Mouse (Mus musculus) midbrain, embryonic 11.5 days (tissue): Measurements from ENCODE around the gene Upp2. TPM values are rescaled to one million over a fixed set of nuclear protein-coding genes. Genes with fewer than 3 reads are reported as not detected.
A peak's percentile ranks its signal among the peaks of the same experiment; 100 is the strongest.

Experiments
- ATAC-seq: fragments of 200-750 bp; cut with Nextera tagmentation; 2 replicates; pipeline ENCODE4 v1.8.0; 2017; ENCODE audit warnings: moderate TSS enrichment, moderate library complexity; ENCODE audit not compliant: low FRiP score
- DNase-seq: peaks from one replicate; pipeline ENCODE4 v3.0.0; 2015; ENCODE audit warnings: low spot score; ENCODE audit errors: missing footprints
- H3K27ac ChIP-seq: fragments of 300-500 bp; sonication (generic); 2 replicates; pipeline ENCODE4 v1.5.1; 2014; ENCODE audit warnings: low read depth, low read length
- H3K27me3 ChIP-seq: fragments of 300-500 bp; sonication (generic); 2 replicates; pipeline ENCODE4 v1.6.1; 2014; ENCODE audit warnings: mild to moderate bottlenecking, low read length, moderate library complexity, mixed read lengths; ENCODE audit not compliant: control insufficient read depth, insufficient read depth
- H3K36me3 ChIP-seq: fragments of 300-500 bp; sonication (generic); 2 replicates; pipeline ENCODE4 v1.6.1; 2014; ENCODE audit warnings: mild to moderate bottlenecking, low read length, moderate library complexity, mixed read lengths; ENCODE audit not compliant: control insufficient read depth, insufficient read depth
- H3K4me1 ChIP-seq: fragments of 300-500 bp; sonication (generic); 2 replicates; pipeline ENCODE4 v1.6.1; 2014; ENCODE audit warnings: low read length; ENCODE audit not compliant: control insufficient read depth, insufficient read depth
- H3K4me2 ChIP-seq: fragments of 300-500 bp; sonication (generic); 2 replicates; pipeline ENCODE4 v1.6.1; 2014; ENCODE audit warnings: mild to moderate bottlenecking, moderate library complexity
- H3K4me3 ChIP-seq: fragments of 300-500 bp; sonication (generic); 2 replicates; pipeline ENCODE4 v1.5.1; 2014; ENCODE audit warnings: low read depth, low read length
- H3K9ac ChIP-seq: fragments of 300-500 bp; sonication (generic); 2 replicates; pipeline ENCODE4 v1.6.1; 2014; ENCODE audit warnings: low read length
- H3K9me3 ChIP-seq: fragments of 300-500 bp; sonication (generic); 2 replicates; pipeline ENCODE4 v1.6.1; 2016; ENCODE audit warnings: low read length; ENCODE audit not compliant: control insufficient read depth
- WGBS: fragments of 180-500 bp; shearing (Covaris S2); extraction: QIAGEN DNeasy Blood & Tissue Kit; methylation state at CpG from one replicate; pipeline ENCODE4 v1.1.7; 2014; 5-methylcytosine and 5-hydroxymethylcytosine counted together
- polyA plus RNA-seq: library from polyadenylated mRNA; unstranded; fragments of >200 nt; fragmentation: Nextera tagmentation; extraction: Ambion mirVana; gene quantifications from 2 replicates; pipeline ENCODE4 v1.2.1, GENCODE M21; 2014

The Upp2 gene
- polyA plus RNA-seq, 1 experiment from 2014 or later, result 4.7 TPM

GRCm38 (mm10) chr2:58529860-58530440 lies 37.1 kb upstream of the Upp2 start:
- ATAC-seq, result no peak
- Histone ChIP-seq H3K4me3 (no peak overlapping the region), H3K27me3 (no peaks in the 10 kb centered on the region), H3K27ac (no peak overlapping the region), H3K36me3 (no peaks in the 10 kb centered on the region), H3K9ac (peak overlapping the region; percentile 5; the same call in 1 of the 2 replicates), H3K4me1 (peaks cover 32% of the 10 kb centered on the region), H3K9me3 (no peaks in the 10 kb centered on the region), H3K4me2 (no peak overlapping the region)
- no peak for DNase-seq
- 33% methylated on average over 7 of the region's 7 CpGs for WGBS

- WGBS, result 80% methylated on average over 4 of the region's 4 CpGs
- peaks cover 32% of the 10 kb centered on the region for H3K4me1 ChIP-seq
- DNase-seq, result no peak
- no peak overlapping the region for H3K9ac ChIP-seq
- H3K27me3 ChIP-seq, result no peaks in the 10 kb centered on the region
- H3K9me3 ChIP-seq, result no peaks in the 10 kb centered on the region
- no peak overlapping the region for H3K27ac ChIP-seq
- no peak for ATAC-seq
- H3K36me3 ChIP-seq, result no peaks in the 10 kb centered on the region
- no peak overlapping the region for H3K4me3 ChIP-seq
- no peak overlapping the region for H3K4me2 ChIP-seq
Observed at GRCm38 (mm10) chr2:58530521-58530920, 36.6 kb upstream of the Upp2 start.

DNA sequence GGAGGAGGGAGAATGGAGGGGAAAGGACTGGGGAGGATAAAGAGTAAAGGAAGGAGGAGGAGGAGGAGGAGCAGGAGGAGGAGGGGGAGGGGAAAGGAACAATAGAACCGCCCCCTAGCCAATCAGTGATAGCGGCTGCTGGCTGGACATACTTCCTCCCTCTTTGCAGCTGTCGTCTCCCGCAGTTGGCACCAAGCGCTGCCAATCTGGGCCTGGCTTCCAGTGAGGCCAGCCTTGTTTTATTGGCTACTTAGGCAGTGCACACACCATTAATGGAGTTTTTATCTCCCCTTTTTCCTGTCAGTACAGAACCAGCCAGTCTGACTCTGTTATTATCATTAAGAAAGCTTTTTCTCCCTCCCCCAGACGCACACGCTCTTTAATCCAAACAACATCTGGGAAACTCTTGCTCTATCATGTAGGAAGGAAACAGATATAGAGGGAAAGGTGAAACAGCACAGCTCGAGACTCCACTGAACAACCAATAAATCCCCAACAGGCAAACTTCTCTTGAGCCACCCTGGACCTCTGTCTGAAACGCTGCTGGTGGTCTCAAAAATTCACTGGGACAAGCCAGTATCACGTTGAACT lies 34.7 kb upstream of the Upp2 start:
- DNase-seq, result peak; percentile 92
- Histone ChIP-seq H3K4me3 (0 out of 2 replicates have a peak overlapping the region, but pooled peaks have one; percentile 7), H3K36me3 (no peaks in the 10 kb centered on the region), H3K4me1 (peaks cover 32% of the 10 kb centered on the region), H3K9ac (peak overlapping the region; percentile 27; the same call in 1 of the 2 replicates), H3K9me3 (no peaks in the 10 kb centered on the region), H3K27ac (0 out of 2 replicates have a peak overlapping the region, but pooled peaks have one; percentile 14), H3K4me2 (peak overlapping the region; percentile 40), H3K27me3 (no peaks in the 10 kb centered on the region)
- WGBS, result 18% methylated on average over 10 of the region's 10 CpGs
- peak; percentile 91 for ATAC-seq

DNA sequence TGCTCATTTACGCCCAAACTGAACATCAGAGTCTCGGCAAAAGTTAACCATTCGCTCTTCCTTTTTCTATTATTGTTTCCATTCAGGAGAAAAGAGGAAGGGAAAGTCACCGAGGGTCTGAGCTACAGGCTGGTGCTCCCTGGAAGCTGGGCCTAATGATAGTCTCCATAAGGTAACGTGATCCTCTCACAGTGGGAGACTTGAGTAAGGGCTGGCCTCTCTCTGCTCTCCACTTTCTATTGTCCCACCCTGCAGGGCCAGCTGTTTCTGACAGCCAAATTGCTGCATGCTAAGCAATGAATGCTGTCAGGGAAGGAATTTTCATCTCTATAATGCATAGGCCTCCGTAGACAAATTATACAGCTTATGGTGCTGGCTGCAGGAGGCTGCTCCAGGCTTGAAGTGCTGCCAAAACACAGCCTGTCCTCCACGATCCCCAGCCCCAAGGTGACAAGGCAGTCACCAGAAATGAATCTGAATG lies 33.5 kb upstream of the Upp2 start:
- WGBS, result 22% methylated on average over 7 of the region's 7 CpGs
- H3K27ac ChIP-seq, result no peak overlapping the region
- peaks cover 32% of the 10 kb centered on the region for H3K4me1 ChIP-seq

DNA sequence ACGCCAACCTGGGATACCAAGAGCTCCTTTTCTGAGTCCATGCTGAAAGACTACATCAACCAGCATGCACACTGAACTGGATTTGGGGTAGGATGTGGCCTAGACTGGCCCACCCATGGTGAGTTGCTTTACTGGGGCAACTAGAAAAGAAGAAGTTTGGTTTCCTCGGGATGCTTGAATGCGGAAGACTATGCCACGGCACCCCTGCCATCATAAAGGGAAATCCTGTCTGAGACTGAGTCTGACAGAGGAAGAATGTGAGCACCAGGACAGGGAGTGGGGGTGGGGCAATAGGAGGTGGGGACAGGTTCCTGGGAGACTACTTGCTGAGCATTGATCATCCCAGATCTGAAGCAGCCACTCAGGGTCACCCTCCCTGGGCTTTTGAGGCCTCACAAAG lies 32.7 kb upstream of the Upp2 start:
- no peak overlapping the region for H3K4me3 ChIP-seq
- no peak overlapping the region for H3K4me2 ChIP-seq
- H3K9me3 ChIP-seq, result no peaks in the 10 kb centered on the region
- peaks cover 30% of the 10 kb centered on the region for H3K4me1 ChIP-seq
- no peak for DNase-seq
- 64% methylated on average over 4 of the region's 4 CpGs for WGBS
- H3K9ac ChIP-seq, result no peak overlapping the region
- no peak overlapping the region for H3K27ac ChIP-seq
- H3K27me3 ChIP-seq, result no peaks in the 10 kb centered on the region
- no peaks in the 10 kb centered on the region for H3K36me3 ChIP-seq
- ATAC-seq, result no peak

More for the DNA sequence above, 33.5 kb upstream of the Upp2 start:
- DNase-seq, result no peak
- Histone ChIP-seq H3K9ac (no peak overlapping the region), H3K4me3 (no peak overlapping the region), H3K9me3 (no peaks in the 10 kb centered on the region), H3K4me2 (no peak overlapping the region), H3K27me3 (no peaks in the 10 kb centered on the region), H3K36me3 (no peaks in the 10 kb centered on the region)
- peak; percentile 45 for ATAC-seq

GRCm38 (mm10) chr2:58535233-58535632 lies 31.9 kb upstream of the Upp2 start:
- H3K4me3 ChIP-seq, result no peak overlapping the region
- no peaks in the 10 kb centered on the region for H3K9me3 ChIP-seq
- no peaks in the 10 kb centered on the region for H3K36me3 ChIP-seq
- WGBS, result 90% methylated on average over 8 of the region's 8 CpGs
- H3K27ac ChIP-seq, result no peak overlapping the region
- no peak overlapping the region for H3K4me2 ChIP-seq
- no peaks in the 10 kb centered on the region for H3K27me3 ChIP-seq
- ATAC-seq (no peak), DNase-seq (no peak)
- peaks cover 26% of the 10 kb centered on the region for H3K4me1 ChIP-seq
- no peak overlapping the region for H3K9ac ChIP-seq

DNA sequence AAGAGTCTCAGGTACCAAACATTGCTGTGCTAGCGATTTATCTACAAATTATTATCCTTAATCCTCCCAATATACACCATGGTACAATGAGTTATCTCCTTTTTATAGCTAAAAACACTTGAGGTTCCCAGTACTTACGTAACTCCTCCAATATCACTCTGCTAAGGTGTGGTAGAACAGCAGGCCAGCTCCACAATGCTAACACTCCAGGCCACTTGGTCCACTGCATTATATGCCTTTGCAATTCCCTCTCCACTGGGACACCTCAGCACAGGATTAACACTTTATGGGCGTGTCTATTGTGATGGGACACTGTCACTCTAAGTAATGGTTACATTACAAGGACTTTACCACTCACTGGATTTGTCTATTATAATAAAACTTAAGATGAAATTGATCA lies 30.3 kb upstream of the Upp2 start:
- H3K4me2 ChIP-seq, result no peak overlapping the region
- H3K27me3 ChIP-seq, result no peaks in the 10 kb centered on the region
- ATAC-seq (no peak), DNase-seq (no peak)
- H3K4me3 ChIP-seq, result no peak overlapping the region
- no peak overlapping the region for H3K9ac ChIP-seq
- no peaks in the 10 kb centered on the region for H3K36me3 ChIP-seq
- H3K27ac ChIP-seq, result no peak overlapping the region
- 87% methylated on average over 3 of the region's 3 CpGs for WGBS
- H3K9me3 ChIP-seq, result no peaks in the 10 kb centered on the region
- H3K4me1 ChIP-seq, result peaks cover 26% of the 10 kb centered on the region

DNA sequence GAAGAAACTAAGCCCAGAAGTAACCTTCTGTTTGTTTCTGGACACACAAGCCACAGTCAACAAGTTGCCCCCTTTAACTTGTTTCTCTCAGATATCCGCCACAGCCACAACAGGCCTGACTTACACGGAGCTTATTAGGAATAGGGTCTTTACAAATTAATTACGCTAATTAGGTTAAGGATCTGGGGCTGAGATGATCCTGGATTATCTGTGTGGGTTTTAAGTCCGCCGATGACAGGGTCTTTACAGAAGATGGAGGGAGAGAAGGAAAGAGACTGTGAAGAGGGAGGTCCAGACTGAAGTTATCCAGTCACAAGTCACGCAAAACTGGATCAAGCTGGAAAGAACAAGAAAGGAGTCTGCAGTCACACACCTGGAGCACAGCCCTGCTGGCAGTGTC lies 28.9 kb upstream of the Upp2 start:
- Histone ChIP-seq H3K9ac (no peak overlapping the region), H3K4me1 (peaks cover 16% of the 10 kb centered on the region), H3K4me3 (no peak overlapping the region), H3K4me2 (no peak overlapping the region), H3K27ac (no peak overlapping the region), H3K36me3 (no peaks in the 10 kb centered on the region), H3K27me3 (no peaks in the 10 kb centered on the region), H3K9me3 (no peaks in the 10 kb centered on the region)
- 55% methylated on average over 6 of the region's 6 CpGs for WGBS
- DNase-seq (no peak), ATAC-seq (no peak)

DNA sequence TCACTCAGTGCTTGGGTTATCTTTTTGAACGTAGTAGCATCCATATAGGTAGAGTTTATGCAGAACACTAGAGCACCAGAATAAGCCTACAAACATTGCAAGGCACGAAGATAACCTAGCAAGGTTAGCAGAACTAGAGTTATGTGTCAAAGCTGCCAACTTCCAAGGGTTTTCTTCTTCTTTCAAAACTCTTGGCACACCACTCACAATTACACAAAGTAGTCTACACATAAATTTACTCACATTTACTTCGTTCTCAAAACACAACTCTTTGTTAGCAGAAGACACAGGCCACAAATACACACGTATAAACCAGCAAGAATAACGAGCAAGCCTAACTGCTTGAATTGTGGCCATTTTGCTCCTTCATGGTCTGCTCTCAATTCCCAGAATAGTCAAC lies 23.8 kb upstream of the Upp2 start:
- no peak for DNase-seq
- H3K36me3 ChIP-seq, result no peaks in the 10 kb centered on the region
- H3K4me2 ChIP-seq, result no peak overlapping the region
- no peaks in the 10 kb centered on the region for H3K9me3 ChIP-seq
- no peaks in the 10 kb centered on the region for H3K4me1 ChIP-seq
- no peak overlapping the region for H3K4me3 ChIP-seq
- no peak overlapping the region for H3K9ac ChIP-seq
- ATAC-seq, result no peak
- no peaks in the 10 kb centered on the region for H3K27me3 ChIP-seq
- H3K27ac ChIP-seq, result no peak overlapping the region
- WGBS, result 94% methylated on average over 5 of the region's 5 CpGs
